Mouse (Mus musculus) testis, adult 2 months (tissue): Measurements from ENCODE around the gene Iqgap2. TPM values are rescaled to one million over a fixed set of nuclear protein-coding genes. Genes with fewer than 3 reads are reported as not detected.

Source experiments
- H3K27ac ChIP-seq: fragments of 200-500 bp; 2 replicates; pipeline ENCODE4 v1.5.1; 2012; ENCODE audit warnings: low read depth, low read length; ENCODE audit not compliant: control insufficient read depth, insufficient read depth
- H3K27me3 ChIP-seq: fragments of 200-500 bp; 2 replicates; pipeline ENCODE4 v1.6.1; 2012; ENCODE audit warnings: mild to moderate bottlenecking, low read length, moderate library complexity; ENCODE audit not compliant: control insufficient read depth, insufficient read depth
- H3K36me3 ChIP-seq: fragments of 200-500 bp; 2 replicates; pipeline ENCODE4 v1.6.1; 2012; ENCODE audit warnings: mild to moderate bottlenecking, low read length; ENCODE audit not compliant: control insufficient read depth, insufficient read depth
- H3K4me1 ChIP-seq: fragments of 200-500 bp; 2 replicates; pipeline ENCODE4 v1.6.1; 2012; ENCODE audit warnings: low read length; ENCODE audit not compliant: control insufficient read depth, insufficient read depth
- H3K4me3 ChIP-seq: fragments of 200-500 bp; 2 replicates; pipeline ENCODE4 v1.5.1; 2012; ENCODE audit warnings: low read depth, mild to moderate bottlenecking, low read length, moderate library complexity, mixed read lengths; ENCODE audit not compliant: control insufficient read depth
- CTCF ChIP-seq: fragments of 200-500 bp; IDR thresholded peaks from 2 replicates; pipeline ENCODE4 v1.5.1; 2012; ENCODE audit warnings: low read depth, mild to moderate bottlenecking, inconsistent platforms, low read length, moderate library complexity; ENCODE audit not compliant: control insufficient read depth, insufficient read depth, insufficient replicate concordance
- POLR2A ChIP-seq: fragments of 200-500 bp; IDR thresholded peaks from 2 replicates; pipeline ENCODE4 v1.6.1; 2012; ENCODE audit warnings: low read depth, mild to moderate bottlenecking, inconsistent platforms, low read length, moderate library complexity; ENCODE audit not compliant: control insufficient read depth
- polyA plus RNA-seq: library from polyadenylated mRNA; depleted of rRNA; stranded (reverse); fragments of >200 nt; gene quantifications from 2 replicates; pipeline ENCODE4 v1.2.3, GENCODE M21; 2012

Iqgap2 gene
- polyA plus RNA-seq, 1 experiment, result 2.9 TPM

DNA sequence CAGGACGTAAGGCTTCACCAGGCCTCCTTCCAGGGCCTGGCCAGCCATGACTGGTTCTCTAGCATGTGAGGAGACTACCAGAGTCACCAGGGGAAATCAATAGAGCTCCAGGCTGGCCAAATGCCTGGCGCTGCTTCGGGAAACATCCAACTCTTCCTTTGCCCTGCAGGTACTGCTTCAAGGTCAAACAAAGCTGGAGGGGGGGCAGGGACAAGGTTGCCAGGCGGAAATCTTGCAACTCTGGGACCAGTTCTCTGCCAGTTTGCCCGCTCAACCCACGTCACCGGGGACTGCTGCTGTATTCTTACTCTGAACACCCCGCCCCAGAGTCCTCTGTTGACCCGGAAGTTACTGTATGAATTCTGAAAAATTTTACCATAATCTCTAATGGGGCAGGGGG is 18.5 kb upstream of the Iqgap2 start:
- H3K4me3 ChIP-seq, result no peak overlapping the region
- no peaks in the 10 kb centered on the region for H3K27me3 ChIP-seq
- H3K27ac ChIP-seq, result no peak overlapping the region
- no peaks in the 10 kb centered on the region for H3K36me3 ChIP-seq
- TF ChIP-seq CTCF, result no peak
- TF ChIP-seq POLR2A, result no peak
- H3K4me1 ChIP-seq, result no peaks in the 10 kb centered on the region

- no peaks in the 10 kb centered on the region for H3K27me3 ChIP-seq
- no peaks in the 10 kb centered on the region for H3K36me3 ChIP-seq
- no peak overlapping the region for H3K4me3 ChIP-seq
- TF ChIP-seq POLR2A (no peak), CTCF (no peak)
- H3K27ac ChIP-seq, result no peak overlapping the region
- H3K4me1 ChIP-seq, result no peaks in the 10 kb centered on the region
Observed at GRCm38 (mm10) chr13:95909244-95909643, 17.5 kb upstream of the Iqgap2 start.

DNA sequence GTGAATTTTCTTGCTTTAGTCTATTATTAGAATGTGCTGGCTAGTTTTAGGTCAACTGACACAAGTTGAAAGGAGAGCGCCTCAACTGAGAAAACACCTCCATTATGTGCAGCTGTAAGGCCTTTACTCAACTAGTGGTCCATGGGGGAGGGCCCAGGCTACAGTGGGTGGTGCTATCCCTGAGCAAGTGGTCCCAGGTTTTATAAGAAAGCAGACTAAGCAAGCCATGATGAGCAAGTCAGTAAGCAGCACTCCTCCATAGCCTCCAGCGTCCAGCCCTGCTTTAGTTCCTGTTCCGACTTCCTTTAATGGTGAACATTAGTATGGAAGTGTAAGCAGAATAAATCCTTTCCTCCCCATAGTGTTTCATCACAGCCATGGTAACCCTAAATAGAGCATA is 11.0 kb upstream of the Iqgap2 start:
- TF ChIP-seq POLR2A (no peak), CTCF (no peak)
- Histone ChIP-seq H3K36me3 (no peaks in the 10 kb centered on the region), H3K4me3 (no peak overlapping the region), H3K4me1 (no peaks in the 10 kb centered on the region), H3K27me3 (no peaks in the 10 kb centered on the region), H3K27ac (no peak overlapping the region)

DNA sequence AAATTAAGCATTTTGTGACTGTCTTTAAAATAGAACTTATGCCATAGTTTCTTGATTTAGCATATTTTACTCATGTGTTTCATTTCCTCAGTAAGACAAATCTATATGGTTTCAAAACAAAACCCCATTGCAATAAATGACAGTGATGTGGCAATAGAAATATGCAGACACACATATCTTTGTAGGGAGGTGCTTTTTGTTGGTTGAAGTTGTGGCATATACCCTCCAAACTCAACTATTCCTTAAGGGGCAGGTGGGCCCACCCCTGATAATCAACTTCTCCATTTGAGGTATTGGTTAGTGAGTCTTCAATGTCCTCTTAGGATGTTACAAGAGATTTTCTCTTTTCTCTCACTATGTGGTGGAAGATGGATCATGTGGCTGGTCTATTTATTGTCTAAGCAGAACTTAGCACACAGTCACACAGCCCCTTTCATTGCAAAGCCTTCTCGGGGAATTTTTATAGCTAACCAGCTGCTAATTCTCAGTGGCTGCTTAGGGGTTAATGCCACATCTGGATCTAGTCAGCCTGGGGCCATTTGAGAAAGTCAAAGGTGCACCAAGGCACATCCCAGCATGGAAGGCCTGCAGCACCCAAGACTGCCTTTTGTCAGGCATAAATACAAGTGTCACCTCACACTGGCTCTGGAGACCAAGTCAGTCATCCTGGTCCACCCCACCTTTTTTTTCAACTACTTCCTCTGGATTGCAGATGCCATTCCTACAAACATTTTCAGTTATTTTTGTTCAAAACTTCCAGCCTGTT is 8.3 kb upstream of the Iqgap2 start:
- Histone ChIP-seq H3K36me3 (no peaks in the 10 kb centered on the region), H3K27me3 (no peaks in the 10 kb centered on the region), H3K27ac (no peak overlapping the region), H3K4me3 (no peak overlapping the region), H3K4me1 (no peaks in the 10 kb centered on the region)
- TF ChIP-seq POLR2A (no peak), CTCF (no peak)

GRCm38 (mm10) chr13:95896501-95896900 is 4.8 kb upstream of the Iqgap2 start:
- Histone ChIP-seq H3K4me3 (no peak overlapping the region), H3K36me3 (no peaks in the 10 kb centered on the region), H3K27me3 (no peaks in the 10 kb centered on the region), H3K4me1 (peaks cover 6% of the 10 kb centered on the region; the same call in 1 of the 2 replicates), H3K27ac (no peak overlapping the region)
- no peak for TF ChIP-seq POLR2A
- no peak for TF ChIP-seq CTCF

DNA sequence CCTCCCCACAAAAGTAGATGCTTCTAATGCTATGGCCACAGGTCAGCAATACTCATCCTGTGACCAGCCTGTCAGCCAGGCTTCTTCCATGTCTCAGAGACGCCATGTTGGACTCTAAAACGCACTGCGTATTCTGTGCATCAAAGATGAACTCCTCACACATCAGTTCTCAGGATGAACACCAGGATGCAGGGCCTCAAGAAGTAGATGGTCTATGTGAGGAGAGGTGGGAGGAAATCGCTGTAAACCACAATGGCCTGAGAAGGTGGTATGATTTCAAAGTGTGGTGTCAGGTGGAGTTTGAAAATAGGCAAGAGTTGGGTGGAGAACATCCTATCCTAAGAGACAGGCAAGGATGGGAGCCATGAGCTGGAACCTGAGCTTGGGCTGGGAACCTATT is 1.4 kb upstream of the Iqgap2 start:
- Histone ChIP-seq H3K27me3 (no peaks in the 10 kb centered on the region; the same call in 1 of the 2 replicates), H3K4me3 (no peak overlapping the region), H3K27ac (no peak overlapping the region), H3K36me3 (no peaks in the 10 kb centered on the region), H3K4me1 (peaks cover 13% of the 10 kb centered on the region; the same call in 1 of the 2 replicates)
- TF ChIP-seq POLR2A, result no peak
- TF ChIP-seq CTCF, result no peak

DNA sequence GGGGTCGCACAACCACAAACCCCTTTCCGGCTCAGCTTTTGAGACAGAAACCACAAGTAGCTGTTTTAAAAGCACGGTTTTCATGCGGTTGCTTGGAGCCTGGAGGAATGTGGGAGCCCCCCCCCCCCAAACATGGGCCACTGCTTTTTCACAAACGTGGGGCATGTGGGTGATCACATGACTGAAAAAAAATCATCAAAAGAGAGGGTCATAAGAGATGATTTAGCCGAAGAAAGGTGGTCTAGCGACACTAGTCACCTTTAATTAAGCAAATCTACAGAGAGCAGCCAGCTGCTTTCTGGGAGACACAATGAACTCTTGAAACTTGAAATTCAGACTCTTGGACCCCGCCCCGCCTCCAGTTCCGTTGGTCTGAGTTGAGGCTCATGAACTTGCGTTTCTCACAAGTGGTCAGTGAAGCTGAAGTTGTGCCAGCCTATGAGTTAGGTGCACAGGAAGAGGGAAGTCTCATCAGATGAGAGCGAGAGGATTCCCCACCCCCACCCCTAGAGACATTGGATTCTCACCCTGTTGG is 956 bp upstream of the Iqgap2 start:
- no peak overlapping the region for H3K27ac ChIP-seq
- no peak for TF ChIP-seq CTCF
- TF ChIP-seq POLR2A, result no peak
- no peaks in the 10 kb centered on the region; the same call in 1 of the 2 replicates for H3K27me3 ChIP-seq
- peaks cover 13% of the 10 kb centered on the region; the same call in 1 of the 2 replicates for H3K4me1 ChIP-seq
- H3K4me3 ChIP-seq, result peak overlapping the region; percentile 71; the same call in 1 of the 2 replicates
- H3K36me3 ChIP-seq, result no peaks in the 10 kb centered on the region
